30 mouse cellular contexts compared by ENCODE assay signal in genomic region chr9:42631479-42631878, GRCm38 (mm10).
A peak's percentile ranks its signal among the peaks of the same experiment; 100 is the strongest.
DNase-seq lines count a peak whose midpoint lies in the region; ATAC-seq lines count a peak whose summit lies in the region.
"Had no signal": no experiment of that assay in that cellular context is flagged by ENCODE, and none has a peak within 500 bp of the region (broad histone marks: within the 10 kb centered on the region; RNA-seq: fewer than 3 reads in every experiment).

No protein-coding gene starts in this region.

- peaks cover 15% of the 10 kb centered on the region for H3K4me1 ChIP-seq in hindbrain, embryonic 15.5 days (replicated peaks)
- peaks cover 26% of the 10 kb centered on the region for H3K4me1 ChIP-seq in hindbrain, embryonic 10.5 days (replicated peaks)
- peaks cover 9% of the 10 kb centered on the region for H3K4me1 ChIP-seq in forebrain, embryonic 16.5 days (replicated peaks; ENCODE audit: control insufficient read depth, insufficient read depth, low read length)
- H3K4me1 ChIP-seq: lung, embryonic 15.5 days had no signal

- WGBS in hindbrain, embryonic 15.5 days, result 55% methylated on average over 4 of the region's 4 CpGs
- 84% methylated on average over 4 of the region's 4 CpGs for WGBS in hindbrain, embryonic 10.5 days
- WGBS in forebrain, embryonic 16.5 days, result 20% methylated on average over 4 of the region's 4 CpGs

- H3K27me3 ChIP-seq in hindbrain, embryonic 15.5 days, result no peaks in the 10 kb centered on the region
- H3K27me3 ChIP-seq in hindbrain, embryonic 10.5 days (ENCODE audit: insufficient read depth, poor library complexity, severe bottlenecking), result peaks cover 13% of the 10 kb centered on the region
- no peaks in the 10 kb centered on the region for H3K27me3 ChIP-seq in forebrain, embryonic 16.5 days (replicated peaks; ENCODE audit: control insufficient read depth, insufficient read depth, low read length)
- H3K27me3 ChIP-seq: embryonic facial prominence, embryonic 15.5 days; lung, embryonic 15.5 days; neural tube, embryonic 12.5 days had no signal

- no peak overlapping the region for H3K4me3 ChIP-seq in hindbrain, embryonic 15.5 days
- no peak overlapping the region for H3K4me3 ChIP-seq in hindbrain, embryonic 10.5 days
- H3K4me3 ChIP-seq in forebrain, embryonic 16.5 days (replicated peaks; ENCODE audit: low read length), result no peak overlapping the region
- H3K4me3 ChIP-seq: embryonic facial prominence, embryonic 10.5 days; embryonic facial prominence, embryonic 15.5 days; gastrocnemius, adult 2 months; limb, embryonic 13.5 days; lung, embryonic 15.5 days; myocyte; neural tube, embryonic 12.5 days had no signal

- H3K9me3 ChIP-seq in hindbrain, embryonic 15.5 days, result no peaks in the 10 kb centered on the region
- H3K9me3 ChIP-seq in hindbrain, embryonic 10.5 days, result no peaks in the 10 kb centered on the region
- H3K9me3 ChIP-seq in forebrain, embryonic 16.5 days (ENCODE audit: control insufficient read depth, low read length), result no peaks in the 10 kb centered on the region
- H3K9me3 ChIP-seq: embryonic facial prominence, embryonic 10.5 days; embryonic facial prominence, embryonic 15.5 days; limb, embryonic 13.5 days; lung, embryonic 15.5 days; neural tube, embryonic 12.5 days had no signal

- H3K4me2 ChIP-seq in hindbrain, embryonic 15.5 days, result no peak overlapping the region
- no peak overlapping the region for H3K4me2 ChIP-seq in forebrain, embryonic 16.5 days (ENCODE audit: low read length)
- H3K4me2 ChIP-seq: embryonic facial prominence, embryonic 15.5 days; heart, embryonic 11.5 days; limb, embryonic 13.5 days; liver, embryonic 11.5 days; lung, embryonic 15.5 days; midbrain, embryonic 11.5 days; neural tube, embryonic 12.5 days had no signal

- H3K36me3 ChIP-seq in hindbrain, embryonic 15.5 days, result no peaks in the 10 kb centered on the region
- H3K36me3 ChIP-seq in hindbrain, embryonic 10.5 days, result no peaks in the 10 kb centered on the region
- no peaks in the 10 kb centered on the region for H3K36me3 ChIP-seq in forebrain, embryonic 16.5 days (ENCODE audit: control insufficient read depth, insufficient read depth)
- H3K36me3 ChIP-seq: embryonic facial prominence, embryonic 10.5 days; embryonic facial prominence, embryonic 15.5 days; limb, embryonic 13.5 days; lung, embryonic 15.5 days; neural tube, embryonic 12.5 days had no signal

- no peak overlapping the region for H3K27ac ChIP-seq in hindbrain, embryonic 15.5 days (replicated peaks)
- H3K27ac ChIP-seq in hindbrain, embryonic 10.5 days, result no peak overlapping the region
- H3K27ac ChIP-seq in forebrain, embryonic 16.5 days (ENCODE audit: low read length), result no peak overlapping the region
- H3K27ac ChIP-seq: embryonic facial prominence, embryonic 10.5 days; embryonic facial prominence, embryonic 15.5 days; gastrocnemius, adult 2 months; limb, embryonic 13.5 days; lung, embryonic 15.5 days; neural tube, embryonic 12.5 days had no signal

- H3K9ac ChIP-seq in hindbrain, embryonic 15.5 days, result no peak overlapping the region
- no peak overlapping the region for H3K9ac ChIP-seq in forebrain, embryonic 16.5 days (replicated peaks; ENCODE audit: low read depth, low read length)
- H3K9ac ChIP-seq: embryonic facial prominence, embryonic 15.5 days; limb, embryonic 13.5 days; lung, embryonic 15.5 days; neural tube, embryonic 12.5 days had no signal

- ATAC-seq in hindbrain, embryonic 15.5 days (ENCODE audit: low FRiP score, low read depth), result peak; percentile 63; the same call in 1 of the 2 replicates
- ATAC-seq in forebrain, embryonic 16.5 days, result peak; percentile 66
- ATAC-seq: inflammation-experienced regulatory T-cells, adult 6 months; midbrain, embryonic 16.5 days had no signal

- DNase-seq in cerebellum, postnatal 4 days (ENCODE audit: low spot score in 2 of 2), result peak; percentile 37 to 77
- no peak for DNase-seq in cerebellum, adult 9-11 months
- no peak for DNase-seq in hindbrain, embryonic 10.5 days (ENCODE audit: low spot score)
- DNase-seq in layer of hippocampus, postnatal 14 days (ENCODE audit: low spot score in 2 of 2), result peak; percentile 50 to 69
- no peak for DNase-seq in layer of hippocampus, postnatal 25 days (ENCODE audit: extremely low spot score in 1 of 2, low spot score in 1 of 2)
- no peak for DNase-seq in urinary bladder, postnatal 10 days (ENCODE audit: low spot score)
- DNase-seq: adrenal gland, postnatal 14 days; cerebellum, adult 2 months; gastrocnemius, adult 2 months; gastrocnemius, postnatal 36 days; heart, adult 18-20 months; heart, postnatal 36 days; kidney, adult 11 months; kidney, postnatal 14 days; right cerebral cortex, adult 18-20 months; spleen, adult 18-20 months; thymus, postnatal 14 days had no signal

Comparison
In these comparisons a context has a peak if more than half of its experiments do, and no peak if none do; other contexts are left out.
1. DNase-seq: peak in cerebellum, postnatal 4 days (2 of 2) and layer of hippocampus, postnatal 14 days (2 of 2); none in cerebellum, adult 9-11 months (single experiment), hindbrain, embryonic 10.5 days (single experiment), layer of hippocampus, postnatal 25 days (0 of 2) and urinary bladder, postnatal 10 days (single experiment).